Mouse (Mus musculus) Patski (cell line): ENCODE measurements at regions not wholly inside any gene's neighbourhood (a gene's known extent, or its start where the extent isn't known, plus 50 kb on each side); places are given as distances from the start of the nearest gene placed in this dataset.

Source experiments
- ATAC-seq: fragments of 100-300 bp; one replicate; pipeline ENCODE4 v1.8.0; 2021
- CTCF ChIA-PET: fragments of 350-600 bp; sonication (Branson Sonifier 250); formaldehyde crosslinking; loops from one replicate; lab custom pipeline; 2022; ENCODE audit warnings: inconsistent platforms; lab: Charles Lee
- POLR2A ChIA-PET: fragments of 350-600 bp; sonication (Branson Sonifier 250); formaldehyde crosslinking; loops from one replicate; lab custom pipeline; 2022; ENCODE audit warnings: antibody characterized with exemption, inconsistent platforms; lab: Charles Lee
- DNase-seq: peaks from one replicate; pipeline ENCODE4 v3.0.0-alpha.2; 2011; ENCODE audit warnings: low read depth, low spot score
- H3K27me3 ChIP-seq: fragments of 371-371 bp; one replicate; pipeline ENCODE4 v1.5.1; 2021
- CTCF ChIP-seq: fragments of 100-300 bp; IDR thresholded peaks from one replicate; pipeline ENCODE4 v1.5.1; 2021
- in situ Hi-C: fragments of 300-500 bp; cut with MboI; formaldehyde crosslinking; loops from 3 replicates; pipeline ENCODE4 v1.11.1; 2018; ENCODE audit warnings: low pct_unique_long_range_greater_than_20kb, mixed read lengths

DNA sequence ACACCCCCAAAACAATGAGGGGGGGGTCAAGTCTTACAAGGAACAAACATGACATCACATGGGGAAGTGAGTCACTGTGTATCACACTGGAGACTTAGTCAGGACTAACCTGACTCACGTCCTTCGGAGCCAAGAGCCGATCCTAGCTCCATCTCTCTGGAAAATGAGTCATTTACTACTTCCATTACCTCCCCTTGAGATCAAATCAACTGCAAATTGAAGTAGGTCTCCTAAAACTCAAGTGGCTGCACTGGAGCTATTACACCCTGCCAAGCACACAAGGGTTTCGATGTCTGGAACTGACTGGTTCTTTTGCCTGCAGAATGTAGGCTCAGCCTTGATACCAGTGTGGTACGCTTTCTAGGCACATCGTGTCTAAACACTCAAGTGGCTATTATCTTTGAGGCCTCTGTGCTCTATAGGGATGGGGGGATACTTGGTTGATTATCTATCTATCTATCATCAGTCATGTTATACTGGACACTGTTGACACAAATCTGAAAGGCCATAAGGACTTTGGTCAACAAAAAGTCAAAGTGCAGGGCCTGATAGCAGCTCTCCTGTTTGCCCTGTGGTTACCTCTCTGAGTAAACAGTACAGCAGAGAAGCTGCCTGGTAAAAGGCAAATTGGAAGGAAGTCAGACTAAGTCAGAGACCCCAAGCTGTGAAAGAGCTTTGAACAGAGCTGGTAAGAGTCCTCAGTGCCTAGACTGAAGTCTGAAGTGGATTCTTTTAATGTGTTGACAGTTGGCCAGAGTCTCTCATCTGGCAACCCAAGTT lies 167.5 kb upstream of the Jmjd1c start:
- DNase-seq (peak; percentile 70), ATAC-seq (peak; percentile 93)
- POLR2A ChIA-PET = interaction anchor here (0.6 to 1.1 kb wide), 3 partner anchors 64 to 88 kb away, joined by 3 to 6 read pairs (median 4); no protein-coding TSS in a partner anchor
- CTCF ChIA-PET = interaction anchor here (0.8 to 1.7 kb wide), 2 partner anchors 30 to 37 kb away, joined by 3 to 6 read pairs; no protein-coding TSS in a partner anchor
- TF ChIP-seq CTCF = no peak
- in situ Hi-C loops = loop anchor here (10.0 kb wide), 1 partner anchor 616 kb away; the partner anchor contains the start of gene Ado
- no peaks in the 10 kb centered on the region for H3K27me3 ChIP-seq

DNA sequence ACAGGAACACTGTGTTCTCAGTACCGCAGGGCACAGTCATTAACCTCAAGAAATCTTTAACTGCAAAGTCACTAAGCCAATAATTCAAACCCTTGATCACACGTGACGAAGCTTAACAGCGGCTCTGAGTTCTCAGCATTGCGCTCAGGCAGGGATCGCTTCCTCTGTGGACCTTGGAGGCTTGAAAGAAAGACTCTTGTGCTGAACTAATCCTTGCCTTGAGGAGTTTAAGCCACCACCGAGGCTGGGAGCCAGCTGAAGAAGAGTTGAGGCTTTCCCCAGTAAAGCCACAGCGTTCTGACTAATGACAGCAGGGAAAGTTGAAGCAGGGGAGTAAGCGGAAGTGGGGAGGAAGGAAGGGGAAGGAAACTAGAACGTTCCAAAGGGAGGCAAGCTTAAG lies 165.4 kb upstream of the Jmjd1c start:
- in situ Hi-C loops = no loop called here
- ChIA-PET POLR2A (no interaction called here), CTCF (no interaction called here)
- no peak for TF ChIP-seq CTCF
- peak; percentile 31 for ATAC-seq
- no peaks in the 10 kb centered on the region for H3K27me3 ChIP-seq
- peak; percentile 27 for DNase-seq

DNA sequence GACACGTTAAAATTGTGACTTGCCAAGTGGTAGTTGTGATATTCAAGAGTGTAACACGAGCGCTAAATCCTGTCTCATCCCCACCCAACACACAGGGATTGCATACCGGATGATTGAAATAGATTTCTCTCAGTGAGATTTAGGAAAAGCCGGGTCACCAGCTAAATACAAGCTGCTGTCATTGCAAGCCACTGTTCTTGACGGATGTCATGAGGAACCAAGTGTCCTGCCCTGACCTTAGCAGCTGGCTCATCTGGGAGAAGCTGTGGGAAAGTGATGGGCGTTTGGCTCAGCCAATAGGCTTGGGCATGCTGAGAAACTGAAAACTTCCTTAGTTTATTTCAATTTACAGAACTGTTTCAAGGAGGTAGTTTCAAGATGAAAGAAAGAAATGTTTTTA lies 164.4 kb upstream of the Jmjd1c start:
- CTCF ChIA-PET = no interaction called here
- ATAC-seq (no peak), DNase-seq (no peak)
- no peak for TF ChIP-seq CTCF
- in situ Hi-C loops = no loop called here
- no peaks in the 10 kb centered on the region for H3K27me3 ChIP-seq
- POLR2A ChIA-PET = no interaction called here

DNA sequence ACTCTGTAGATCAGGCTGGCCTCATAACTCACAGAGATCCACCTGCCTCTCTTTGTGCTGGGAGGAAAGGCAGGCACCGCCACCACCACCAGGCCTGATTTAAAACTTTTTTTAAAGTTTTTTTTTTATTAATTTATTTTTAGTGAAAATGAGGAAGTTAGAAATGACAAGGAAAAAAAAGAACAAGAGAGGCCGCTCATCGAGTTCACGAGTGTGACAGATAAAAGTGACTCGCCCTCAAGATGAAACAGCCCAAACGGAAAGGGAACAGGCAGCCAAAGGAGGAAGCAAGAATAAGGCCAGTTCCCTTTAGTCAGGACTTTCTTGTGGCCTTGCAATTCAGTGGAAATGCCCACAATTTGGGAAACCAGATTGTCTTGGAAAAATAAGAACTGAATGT lies 163.4 kb upstream of the Jmjd1c start:
- no peak for TF ChIP-seq CTCF
- ATAC-seq (no peak), DNase-seq (no peak)
- H3K27me3 ChIP-seq = no peaks in the 10 kb centered on the region
- in situ Hi-C loops = no loop called here
- ChIA-PET CTCF (no interaction called here), POLR2A (no interaction called here)

DNA sequence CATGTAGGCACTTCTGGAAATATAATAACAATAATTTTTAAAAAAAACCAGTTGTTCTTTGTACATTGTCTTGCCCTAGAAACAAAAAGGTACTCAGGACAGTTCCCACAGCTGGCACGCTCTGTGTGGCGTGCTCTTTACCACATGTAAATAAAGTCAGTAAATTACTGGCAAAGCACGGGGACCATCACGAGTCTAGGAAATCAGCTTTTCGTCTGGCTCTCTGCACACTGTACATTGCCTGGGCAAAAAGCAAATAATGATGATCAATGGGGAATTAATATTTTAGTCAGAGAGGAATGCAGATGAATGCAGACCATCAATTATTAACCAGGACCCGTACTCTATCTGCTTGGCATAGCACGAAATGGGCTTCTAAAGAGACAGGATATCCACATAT lies 162.2 kb upstream of the Jmjd1c start:
- no peak for ATAC-seq
- in situ Hi-C loops = no loop called here

DNA sequence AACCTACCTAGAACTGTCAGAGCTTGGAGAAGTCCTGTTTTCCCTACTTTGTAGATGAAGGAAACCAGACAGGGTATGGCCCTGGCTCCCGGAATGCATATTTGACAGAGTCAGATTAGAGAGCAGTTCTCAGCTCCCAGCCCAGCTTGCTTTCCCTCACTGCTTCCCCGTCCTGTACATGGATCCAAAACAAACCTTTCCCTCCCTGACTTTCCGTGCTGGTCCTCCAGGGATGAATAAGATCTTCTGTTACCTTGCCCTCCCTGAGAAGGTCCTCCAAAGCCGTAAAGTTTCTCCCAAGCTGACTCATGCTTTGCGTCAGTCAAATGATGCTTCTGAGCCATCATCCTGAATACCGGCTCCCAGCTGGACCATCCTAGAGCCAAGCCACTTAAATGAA lies 160.2 kb upstream of the Jmjd1c start:
- no peak for TF ChIP-seq CTCF
- no peaks in the 10 kb centered on the region for H3K27me3 ChIP-seq
- DNase-seq = no peak
- CTCF ChIA-PET = no interaction called here
- ATAC-seq = no peak
- in situ Hi-C loops = no loop called here
- POLR2A ChIA-PET = no interaction called here

More for the DNA sequence above, 162.2 kb upstream of the Jmjd1c start:
- no peak for DNase-seq
- ChIA-PET POLR2A (no interaction called here), CTCF (no interaction called here)
- H3K27me3 ChIP-seq = no peaks in the 10 kb centered on the region
- TF ChIP-seq CTCF = no peak

DNA sequence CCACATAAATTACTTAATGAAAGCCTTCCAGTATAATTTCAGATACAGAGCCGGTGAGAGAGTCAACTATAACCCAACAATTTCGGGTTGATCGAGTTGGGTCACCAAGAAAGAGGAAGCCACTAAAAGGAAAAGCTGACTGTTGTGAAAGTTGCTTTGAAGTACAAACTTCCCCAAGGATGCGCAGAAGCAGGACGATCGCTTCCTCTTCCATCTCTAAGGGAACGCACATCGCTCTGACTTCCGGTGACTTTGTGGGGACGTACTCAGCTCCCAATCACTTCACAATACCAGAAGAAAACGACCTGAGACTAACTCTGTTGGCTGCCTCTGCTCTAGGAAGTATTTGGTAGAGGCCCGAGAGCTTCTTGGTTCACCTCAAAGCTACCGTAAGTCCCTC lies 158.8 kb upstream of the Jmjd1c start:
- no peaks in the 10 kb centered on the region for H3K27me3 ChIP-seq
- TF ChIP-seq CTCF = no peak
- ATAC-seq (no peak), DNase-seq (no peak)
- ChIA-PET POLR2A (no interaction called here), CTCF (interaction anchor here (1.3 to 2.4 kb wide), 2 partner anchors 10 to 11 kb away, joined by 5 to 7 read pairs; no protein-coding TSS in a partner anchor)
- in situ Hi-C loops = no loop called here

DNA sequence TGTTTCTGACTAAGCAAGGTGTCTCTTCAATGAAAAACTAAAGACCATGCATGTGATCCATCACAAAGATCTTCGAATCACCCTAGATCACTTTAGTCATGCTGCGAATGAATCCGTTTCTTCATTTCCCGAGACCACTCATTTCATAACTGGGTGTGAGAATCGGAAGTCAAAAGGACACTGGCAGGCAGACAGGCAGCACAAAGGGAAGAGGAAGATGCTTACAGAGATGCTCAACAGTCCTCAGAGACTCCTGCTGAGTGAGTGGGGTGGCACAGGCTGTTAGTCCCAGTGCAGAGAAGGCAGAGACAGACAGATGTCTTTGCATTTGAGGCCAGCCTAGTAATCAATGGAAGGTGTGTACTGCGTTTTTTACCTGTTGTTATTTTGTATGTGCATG lies 155.6 kb upstream of the Jmjd1c start:
- ChIA-PET CTCF (no interaction called here), POLR2A (no interaction called here)
- in situ Hi-C loops = no loop called here
- H3K27me3 ChIP-seq = no peaks in the 10 kb centered on the region
- DNase-seq (no peak), ATAC-seq (no peak)
- no peak for TF ChIP-seq CTCF

DNA sequence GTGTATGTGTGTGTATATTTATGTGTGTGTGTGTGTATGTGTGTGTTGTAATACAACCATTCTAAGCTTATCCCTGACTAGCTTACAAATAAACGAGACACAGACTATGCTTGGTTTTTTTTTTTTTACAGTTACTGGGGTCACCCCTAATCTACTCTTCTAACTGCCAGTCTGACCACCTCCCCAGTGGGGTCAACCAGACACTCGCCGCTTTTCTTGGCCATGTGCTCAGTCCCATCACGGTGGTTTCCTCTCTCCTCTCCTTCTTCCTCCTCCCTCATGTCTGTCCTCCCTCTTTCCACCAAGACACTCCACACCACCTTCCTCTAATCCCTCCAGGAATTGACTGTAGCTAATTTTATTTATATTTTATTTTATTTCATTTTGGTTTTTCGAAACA lies 155.0 kb upstream of the Jmjd1c start:
- no peak for TF ChIP-seq CTCF
- in situ Hi-C loops = no loop called here
- no peak for DNase-seq
- ChIA-PET CTCF (no interaction called here), POLR2A (no interaction called here)
- ATAC-seq = no peak
- no peaks in the 10 kb centered on the region for H3K27me3 ChIP-seq

DNA sequence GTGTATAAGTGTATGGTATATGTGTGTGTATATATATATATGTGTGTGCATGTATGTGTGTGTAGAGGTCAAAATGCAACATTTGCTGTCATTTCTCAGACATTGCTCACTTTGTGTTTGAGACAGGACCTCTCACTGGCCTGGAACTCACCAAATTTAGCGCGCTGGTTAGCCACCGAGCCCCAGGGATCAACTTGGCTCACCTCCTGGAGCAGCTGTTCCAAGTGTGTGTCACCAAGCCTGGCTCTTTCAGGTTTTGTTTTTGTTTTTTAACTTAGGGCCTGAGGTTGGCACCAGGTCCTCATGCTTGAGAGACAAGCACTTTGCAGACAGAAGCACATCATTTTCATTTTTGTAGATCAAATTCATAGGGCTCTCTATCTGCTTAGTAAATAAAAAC lies 154.0 kb upstream of the Jmjd1c start:
- in situ Hi-C loops = no loop called here
- ChIA-PET POLR2A (no interaction called here), CTCF (no interaction called here)
- no peak for ATAC-seq
- TF ChIP-seq CTCF = no peak
- DNase-seq = peak; percentile 20
- H3K27me3 ChIP-seq = no peaks in the 10 kb centered on the region

DNA sequence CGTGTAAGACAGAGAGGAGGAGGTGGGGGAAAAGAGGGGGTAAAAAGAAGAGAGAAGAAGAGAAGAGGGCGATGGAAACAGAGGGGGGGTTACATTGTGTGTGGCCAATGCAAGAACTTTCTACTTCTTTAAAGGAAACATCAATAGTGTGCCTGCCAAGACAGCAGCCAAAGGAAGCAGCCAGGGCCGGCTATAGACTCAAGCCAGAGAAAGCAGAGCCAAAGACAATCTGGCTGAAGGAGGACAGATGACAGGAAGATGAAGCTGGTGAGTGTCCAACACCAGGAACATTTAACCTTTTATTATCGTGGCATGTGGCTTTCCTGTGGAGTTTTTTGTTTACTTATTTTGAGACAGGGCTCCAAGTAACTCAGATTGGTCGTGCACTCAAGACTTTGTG lies 152.1 kb upstream of the Jmjd1c start:
- no peak for DNase-seq
- no peak for TF ChIP-seq CTCF
- no peaks in the 10 kb centered on the region for H3K27me3 ChIP-seq
- ChIA-PET POLR2A (no interaction called here), CTCF (no interaction called here)
- ATAC-seq = no peak
- in situ Hi-C loops = no loop called here
